Mouse (Mus musculus) thymus, adult 2 months (tissue): ENCODE results near the gene Palld. TPM values are rescaled to one million over a fixed set of nuclear protein-coding genes. Genes with fewer than 3 reads are reported as not detected.

Source experiments
- DNase-seq: peaks from one replicate; pipeline ENCODE4 v3.0.0; 2021
- H3K27ac ChIP-seq: fragments of 200-500 bp; 2 replicates; pipeline ENCODE4 v1.5.1; 2012; ENCODE audit warnings: low read length, control low read depth; ENCODE audit not compliant: control insufficient read depth, insufficient read depth
- H3K27me3 ChIP-seq: fragments of 200-500 bp; 2 replicates; pipeline ENCODE4 v1.6.1; 2012; ENCODE audit warnings: mild to moderate bottlenecking, low read length, moderate library complexity, mixed read lengths; ENCODE audit not compliant: control insufficient read depth, insufficient read depth
- H3K36me3 ChIP-seq: fragments of 200-500 bp; 2 replicates; pipeline ENCODE4 v1.6.1; 2012; ENCODE audit warnings: mild to moderate bottlenecking, low read length, moderate library complexity; ENCODE audit not compliant: control insufficient read depth, insufficient read depth
- H3K4me1 ChIP-seq: fragments of 200-500 bp; replicated peaks from 2 replicates; pipeline ENCODE4 v1.6.1; 2012; ENCODE audit warnings: low read length; ENCODE audit not compliant: control insufficient read depth, insufficient read depth
- H3K4me3 ChIP-seq: fragments of 200-500 bp; 2 replicates; pipeline ENCODE4 v1.5.1; 2012; ENCODE audit warnings: mild to moderate bottlenecking, low read length, control low read depth, moderate library complexity; ENCODE audit not compliant: control insufficient read depth, insufficient read depth
- CTCF ChIP-seq: fragments of 200-500 bp; IDR thresholded peaks from 2 replicates; pipeline ENCODE4 v1.5.1; 2012; ENCODE audit warnings: mild to moderate bottlenecking, control low read depth, low read length, moderate library complexity, borderline replicate concordance; ENCODE audit not compliant: control insufficient read depth, poor library complexity, insufficient read depth; ENCODE audit errors: extremely low read depth
- POLR2A ChIP-seq: fragments of 200-500 bp; IDR thresholded peaks from 2 replicates; pipeline ENCODE4 v1.6.1; 2012; ENCODE audit warnings: mild to moderate bottlenecking, low read length, control low read depth, moderate library complexity; ENCODE audit not compliant: control insufficient read depth, poor library complexity, insufficient read depth; ENCODE audit errors: extremely low read depth
- WGBS: fragments of 180-500 bp; shearing (Covaris S2); methylation state at CpG from one replicate; pipeline ENCODE4 v1.1.7; 2018; 5-methylcytosine and 5-hydroxymethylcytosine counted together
- polyA plus RNA-seq: library from polyadenylated mRNA; depleted of rRNA; stranded (reverse); fragments of >200 nt; gene quantifications from 2 replicates; pipeline ENCODE4 v1.2.3, GENCODE M21; 2012

The Palld gene
- polyA plus RNA-seq, 1 experiment = 10.6 TPM

DNA sequence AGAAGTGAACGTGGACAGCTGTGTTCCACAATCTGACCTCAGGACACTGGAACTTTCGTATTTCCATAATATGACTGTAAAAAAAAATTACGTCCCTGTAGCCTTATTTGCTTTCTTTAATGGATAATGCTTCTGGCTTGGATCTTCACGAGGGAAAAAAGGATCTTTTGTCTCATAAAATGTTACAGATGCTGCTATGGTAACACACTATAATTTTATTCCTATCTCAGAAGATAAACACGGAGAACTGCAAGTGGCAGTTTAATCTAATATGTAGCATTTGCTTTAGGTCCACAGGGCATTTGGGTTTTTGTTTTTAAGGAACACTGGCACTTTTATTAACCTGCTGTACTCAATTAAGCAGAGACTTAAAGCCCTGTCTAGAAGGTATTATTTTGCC is 79.3 kb downstream of the Palld start:
- Histone ChIP-seq H3K4me3 (no peak overlapping the region), H3K4me1 (no peaks in the 10 kb centered on the region), H3K36me3 (no peaks in the 10 kb centered on the region), H3K27ac (no peak overlapping the region), H3K27me3 (no peaks in the 10 kb centered on the region)
- TF ChIP-seq CTCF = no peak
- no peak for TF ChIP-seq POLR2A
- WGBS = 87% methylated on average over 5 of the region's 5 CpGs
- no peak for DNase-seq

DNA sequence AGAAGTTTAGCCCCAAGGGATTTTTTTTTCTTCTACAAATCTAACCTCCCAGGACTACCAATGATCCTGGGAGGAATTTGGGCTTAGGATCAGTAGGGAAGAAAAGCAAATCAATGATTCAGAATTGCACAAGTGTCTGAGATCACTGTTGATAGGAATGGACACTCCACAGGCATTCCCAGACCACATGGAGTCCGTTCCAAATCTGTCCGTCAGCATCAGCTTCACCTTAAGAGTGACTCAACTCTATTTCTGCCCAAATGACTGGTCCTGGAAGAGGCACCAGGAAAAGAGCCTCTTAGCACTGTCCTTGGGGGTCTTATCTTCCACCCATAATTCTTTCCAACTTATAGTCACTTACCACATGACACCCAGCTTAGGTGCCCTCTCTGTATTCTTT is 98.7 kb downstream of the Palld start:
- TF ChIP-seq CTCF = no peak
- TF ChIP-seq POLR2A = no peak
- no peaks in the 10 kb centered on the region for H3K4me1 ChIP-seq
- no peaks in the 10 kb centered on the region for H3K36me3 ChIP-seq
- WGBS = 94% methylated on average over 2 of the region's 2 CpGs
- no peak overlapping the region for H3K4me3 ChIP-seq
- no peaks in the 10 kb centered on the region for H3K27me3 ChIP-seq
- H3K27ac ChIP-seq = no peak overlapping the region
- DNase-seq = no peak

DNA sequence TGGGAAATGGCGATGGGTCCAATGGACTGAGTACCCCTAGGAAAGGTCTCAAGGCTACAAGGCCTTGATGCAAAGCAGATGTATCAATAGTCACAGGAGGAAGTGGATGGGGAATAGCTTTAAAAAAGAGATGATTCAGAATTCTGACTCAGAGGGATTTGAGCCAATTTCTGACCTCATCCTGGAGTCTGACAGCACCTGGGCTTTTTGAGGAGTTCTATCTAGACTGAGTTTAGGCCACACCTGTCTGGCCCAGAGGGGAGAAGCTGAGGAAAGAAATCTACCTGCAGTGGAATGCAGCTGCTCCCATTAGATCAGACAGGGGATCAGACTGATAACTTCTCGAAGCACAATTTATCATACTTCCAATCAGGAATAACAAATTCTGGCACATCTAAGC is 99.7 kb downstream of the Palld start:
- TF ChIP-seq CTCF (no peak), POLR2A (no peak)
- WGBS = 83% methylated on average over 2 of the region's 2 CpGs
- no peaks in the 10 kb centered on the region for H3K36me3 ChIP-seq

DNA sequence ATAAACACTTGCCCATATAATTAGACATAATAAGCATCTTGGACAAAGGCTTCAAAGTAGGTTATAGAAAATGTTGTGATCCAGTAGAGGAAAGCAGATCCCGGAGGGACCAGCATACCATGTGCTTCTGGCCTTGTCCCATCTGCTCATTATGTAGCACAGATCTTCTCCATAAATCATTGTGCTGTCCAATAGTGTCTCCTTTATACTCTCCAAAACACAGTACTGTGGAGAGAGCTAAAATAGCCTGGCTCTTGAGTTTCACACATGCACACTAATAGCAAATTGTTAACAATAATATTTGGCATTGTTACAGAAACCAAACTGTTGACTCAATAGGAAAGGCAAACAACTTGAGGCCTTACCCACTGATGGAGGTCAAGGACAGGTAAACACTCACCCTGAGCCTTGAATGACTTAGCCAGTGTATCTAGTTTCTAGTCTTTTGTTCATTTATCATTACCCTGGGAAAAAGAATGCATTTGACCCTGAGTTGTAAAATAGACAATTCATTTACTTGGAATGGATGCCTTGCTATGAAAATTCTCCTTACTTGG is 105.0 kb downstream of the Palld start:
- WGBS = 96% methylated on average over 1 of the region's 1 CpGs

More for the DNA sequence above, 99.7 kb downstream of the Palld start:
- Histone ChIP-seq H3K27me3 (no peaks in the 10 kb centered on the region), H3K4me3 (no peak overlapping the region), H3K27ac (no peak overlapping the region), H3K4me1 (no peaks in the 10 kb centered on the region)
- DNase-seq = no peak

DNA sequence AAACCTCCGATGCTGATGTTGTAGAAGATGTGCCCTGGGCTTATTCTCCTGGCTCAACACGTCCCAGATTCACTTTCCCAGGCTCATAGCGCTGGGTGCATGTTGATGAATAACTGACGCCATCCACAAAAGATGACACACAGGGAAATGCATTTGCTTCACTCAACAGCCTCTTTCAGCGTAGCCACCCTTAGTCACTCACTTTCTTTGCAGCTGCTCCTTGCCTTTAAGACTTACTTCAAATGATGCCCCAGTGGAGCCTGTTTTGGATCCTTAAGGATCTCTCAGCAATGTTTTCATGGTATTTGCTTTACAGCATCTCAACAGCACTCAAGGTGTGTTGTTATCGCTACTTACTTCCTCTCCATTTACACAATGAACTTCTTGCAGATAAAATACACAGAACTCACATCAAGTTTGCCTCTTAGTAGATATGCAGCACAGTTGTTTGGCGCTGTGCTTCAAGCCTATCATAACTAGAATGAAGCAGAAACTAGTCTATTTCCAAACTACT is 105.9 kb downstream of the Palld start:
- no peak overlapping the region for H3K4me3 ChIP-seq
- no peaks in the 10 kb centered on the region for H3K36me3 ChIP-seq
- no peaks in the 10 kb centered on the region for H3K27me3 ChIP-seq
- no peak for DNase-seq
- 97% methylated on average over 7 of the region's 7 CpGs for WGBS
- TF ChIP-seq CTCF (no peak), POLR2A (no peak)
- H3K4me1 ChIP-seq = no peaks in the 10 kb centered on the region
- no peak overlapping the region for H3K27ac ChIP-seq

More for the DNA sequence above, 105.0 kb downstream of the Palld start:
- Histone ChIP-seq H3K27me3 (no peaks in the 10 kb centered on the region), H3K4me1 (no peaks in the 10 kb centered on the region), H3K27ac (no peak overlapping the region), H3K36me3 (no peaks in the 10 kb centered on the region), H3K4me3 (no peak overlapping the region)
- TF ChIP-seq CTCF (no peak), POLR2A (no peak)
- no peak for DNase-seq

DNA sequence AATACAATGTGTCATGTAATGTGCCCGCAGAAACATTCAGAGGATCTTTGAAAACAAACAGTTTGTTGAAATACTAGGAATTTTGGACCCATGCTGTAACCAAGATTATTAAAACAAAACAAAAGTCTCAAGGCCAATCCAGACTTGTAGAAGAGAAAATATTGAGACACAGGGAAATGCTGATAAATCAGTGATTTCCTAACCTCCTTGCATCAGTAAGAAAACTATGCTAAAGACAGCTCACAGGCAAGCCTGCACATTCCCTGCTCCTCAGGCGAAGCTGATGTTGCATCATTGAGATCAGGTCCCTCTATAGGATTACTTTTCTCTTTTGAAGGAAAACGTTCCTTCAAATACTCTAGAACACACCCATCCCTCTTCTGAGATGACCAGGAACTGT is 112.5 kb downstream of the Palld start:
- Histone ChIP-seq H3K36me3 (no peaks in the 10 kb centered on the region), H3K4me3 (no peak overlapping the region), H3K27ac (no peak overlapping the region), H3K4me1 (no peaks in the 10 kb centered on the region), H3K27me3 (no peaks in the 10 kb centered on the region)
- DNase-seq = no peak
- TF ChIP-seq POLR2A (no peak), CTCF (no peak)
- 88% methylated on average over 3 of the region's 3 CpGs for WGBS

DNA sequence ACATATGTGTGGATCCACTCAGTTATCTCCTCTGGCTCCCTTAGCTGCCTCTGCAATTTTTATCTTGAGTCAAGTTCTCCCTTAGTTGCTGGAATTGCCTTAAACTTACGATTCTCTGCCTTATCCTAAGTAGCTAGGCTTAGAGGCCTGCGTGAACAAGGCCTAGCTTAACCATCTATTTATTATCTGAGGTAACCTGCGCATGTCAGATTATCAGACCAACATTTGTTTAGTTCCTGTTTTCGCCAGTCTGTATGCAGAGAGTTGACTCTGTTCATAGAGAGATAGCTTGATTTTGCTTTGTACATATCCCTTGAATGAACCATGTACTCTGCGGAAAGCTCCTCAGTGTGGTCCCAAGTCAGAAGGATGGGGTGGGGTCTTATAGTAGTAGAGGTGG is 113.2 kb downstream of the Palld start:
- Histone ChIP-seq H3K4me1 (no peaks in the 10 kb centered on the region), H3K27ac (no peak overlapping the region), H3K4me3 (no peak overlapping the region), H3K27me3 (no peaks in the 10 kb centered on the region), H3K36me3 (no peaks in the 10 kb centered on the region)
- TF ChIP-seq POLR2A = no peak
- TF ChIP-seq CTCF = no peak
- DNase-seq = no peak
- WGBS = 88% methylated on average over 5 of the region's 5 CpGs
